Mouse (Mus musculus) brain, embryonic 14.5 days (tissue): ENCODE measurements around the gene Il4ra.

Experiments
- CTCF ChIP-seq: fragments of 200-500 bp; IDR thresholded peaks from 2 replicates; pipeline ENCODE4 v1.5.1; 2012; ENCODE audit warnings: inconsistent platforms, mild to moderate bottlenecking, moderate library complexity, borderline replicate concordance; ENCODE audit not compliant: insufficient read depth, insufficient read length; ENCODE audit errors: extremely low read depth
- POLR2A ChIP-seq: fragments of 200-500 bp; IDR thresholded peaks from 2 replicates; pipeline ENCODE4 v1.6.1; 2012; ENCODE audit warnings: mild to moderate bottlenecking, inconsistent platforms, borderline replicate concordance; ENCODE audit not compliant: poor library complexity, insufficient read depth, insufficient read length, severe bottlenecking; ENCODE audit errors: extremely low read depth

- TF ChIP-seq CTCF: no peak
- no peak for TF ChIP-seq POLR2A
Measured at GRCm38 (mm10) chr7:125584005-125584369, 32.1 kb downstream of the Il4ra start.
